Mouse (Mus musculus) kidney, adult 2 months (tissue): ENCODE measurements around the gene Ccn5. TPM values are rescaled to one million over a fixed set of nuclear protein-coding genes. Genes with fewer than 3 reads are reported as not detected.

ENCODE experiments used
- DNase-seq: peaks from one replicate; pipeline ENCODE4 v3.0.0; 2021
- H3K27ac ChIP-seq: fragments of 200-500 bp; 2 replicates; pipeline ENCODE4 v1.5.1; 2012; ENCODE audit warnings: low read depth, low read length, control low read depth, inconsistent platforms; ENCODE audit not compliant: insufficient read depth
- H3K27me3 ChIP-seq: fragments of 200-500 bp; replicated peaks from 2 replicates; pipeline ENCODE4 v1.6.1; 2012; ENCODE audit warnings: mild to moderate bottlenecking, moderate library complexity, low read length, inconsistent platforms; ENCODE audit not compliant: control insufficient read depth, insufficient read depth
- H3K36me3 ChIP-seq: fragments of 200-500 bp; 2 replicates; pipeline ENCODE4 v1.6.1; 2012; ENCODE audit warnings: mild to moderate bottlenecking, moderate library complexity, low read length, inconsistent platforms; ENCODE audit not compliant: control insufficient read depth, insufficient read depth
- H3K4me1 ChIP-seq: fragments of 200-500 bp; 2 replicates; pipeline ENCODE4 v1.6.1; 2011; ENCODE audit warnings: low read length; ENCODE audit not compliant: control insufficient read depth, insufficient read depth
- H3K4me3 ChIP-seq: fragments of 200-500 bp; 2 replicates; pipeline ENCODE4 v1.5.1; 2011; ENCODE audit warnings: mild to moderate bottlenecking, low read depth, low read length, control low read depth; ENCODE audit not compliant: insufficient read depth
- CTCF ChIP-seq: fragments of 200-500 bp; conservative IDR thresholded peaks from 2 replicates; pipeline ENCODE4 v1.5.1; 2011; ENCODE audit warnings: low read depth, mild to moderate bottlenecking, control low read depth, low read length, moderate library complexity, mixed read lengths; ENCODE audit not compliant: insufficient read depth, insufficient read length
- POLR2A ChIP-seq: fragments of 200-500 bp; IDR thresholded peaks from one replicate; pipeline ENCODE4 v1.6.1; 2011; ENCODE audit warnings: low read depth, low read length, control low read depth
- WGBS: fragments of 180-500 bp; shearing (Covaris S2); methylation state at CpG from one replicate; pipeline ENCODE4 v1.1.7; 2018; 5-methylcytosine and 5-hydroxymethylcytosine counted together
- polyA plus RNA-seq: library from polyadenylated mRNA; depleted of rRNA; stranded (reverse); fragments of >200 nt; gene quantifications from 2 replicates; pipeline ENCODE4 v1.2.3, GENCODE M21; 2012; rRNA removed

The Ccn5 gene
- polyA plus RNA-seq, 1 experiment, result 0.41 TPM

DNA sequence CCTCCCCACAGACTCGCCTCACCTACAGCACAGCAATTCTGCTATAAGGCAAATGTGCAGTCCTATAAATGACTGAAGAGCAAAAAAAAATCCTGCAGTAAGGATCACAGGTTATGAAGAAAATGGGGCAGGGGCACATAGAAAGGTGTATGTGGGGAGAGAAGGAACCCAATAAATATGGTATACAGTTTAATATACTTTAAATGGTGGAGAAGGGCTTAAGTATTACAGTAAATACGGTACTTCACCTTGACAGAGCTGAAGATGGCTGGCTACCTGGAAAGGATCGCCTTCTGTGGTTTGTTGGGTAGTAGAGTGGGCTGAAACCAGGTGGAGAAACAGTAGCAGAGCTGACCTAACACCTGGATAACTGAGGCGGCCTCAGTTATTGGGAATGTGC, 50.6 kb downstream of the Ccn5 start:
- no peaks in the 10 kb centered on the region for H3K27me3 ChIP-seq
- no peak overlapping the region for H3K4me3 ChIP-seq
- H3K36me3 ChIP-seq, result no peaks in the 10 kb centered on the region
- no peaks in the 10 kb centered on the region for H3K4me1 ChIP-seq
- no peak for TF ChIP-seq POLR2A
- TF ChIP-seq CTCF, result no peak
- 91% methylated on average over 4 of the region's 4 CpGs for WGBS
- no peak for DNase-seq
- no peak overlapping the region for H3K27ac ChIP-seq

GRCm38 (mm10) chr2:163871906-163872305, 51.2 kb downstream of the Ccn5 start:
- 35% methylated on average over 3 of the region's 3 CpGs for WGBS
- no peaks in the 10 kb centered on the region for H3K4me1 ChIP-seq
- TF ChIP-seq POLR2A (no peak), CTCF (no peak)
- no peaks in the 10 kb centered on the region for H3K36me3 ChIP-seq
- no peak for DNase-seq
- H3K27ac ChIP-seq, result no peak overlapping the region
- no peaks in the 10 kb centered on the region for H3K27me3 ChIP-seq
- H3K4me3 ChIP-seq, result no peak overlapping the region

DNA sequence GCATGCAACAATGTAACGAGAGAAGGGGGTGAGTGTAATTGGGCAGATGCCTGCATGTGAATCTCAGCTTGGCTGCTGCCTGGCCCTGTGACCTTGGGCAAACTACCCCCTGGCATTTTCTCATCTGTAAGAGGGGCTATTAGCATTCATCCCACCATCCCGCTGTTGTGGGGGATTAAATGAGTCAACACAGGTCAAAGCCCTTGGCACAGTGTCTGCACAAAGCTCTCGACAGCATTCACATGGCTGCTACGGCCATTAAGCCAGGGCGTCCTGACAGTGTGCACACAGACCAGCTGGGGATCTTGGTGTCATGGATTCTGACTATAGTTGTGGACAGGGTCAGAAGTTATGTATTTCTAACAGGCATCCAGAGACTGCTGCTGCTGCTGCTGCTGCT, 54.2 kb downstream of the Ccn5 start:
- TF ChIP-seq POLR2A, result no peak
- TF ChIP-seq CTCF, result no peak
- no peak for DNase-seq
- no peak overlapping the region for H3K4me3 ChIP-seq
- no peak overlapping the region for H3K27ac ChIP-seq
- no peaks in the 10 kb centered on the region for H3K4me1 ChIP-seq
- 44% methylated on average over 5 of the region's 5 CpGs for WGBS
- no peaks in the 10 kb centered on the region for H3K27me3 ChIP-seq
- H3K36me3 ChIP-seq, result no peaks in the 10 kb centered on the region

DNA sequence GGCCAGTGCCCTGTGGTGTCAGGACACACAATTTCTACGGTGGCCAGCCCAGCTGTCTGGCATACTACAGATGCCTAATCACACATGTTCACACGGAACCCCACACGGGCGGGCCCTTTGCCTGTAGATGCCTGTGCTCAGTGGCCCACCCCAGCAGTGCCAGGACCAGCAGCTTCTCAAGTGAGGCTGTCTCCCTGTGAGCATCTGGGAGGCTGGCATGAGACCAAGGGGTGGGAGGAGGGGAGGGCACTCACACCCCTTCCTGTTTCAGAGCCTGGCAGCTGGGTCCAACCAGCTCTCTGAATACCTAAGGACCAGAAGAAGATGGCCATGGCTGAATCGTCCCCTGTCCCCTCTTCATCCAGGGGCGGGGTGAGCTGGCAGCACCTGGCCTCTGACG, 54.8 kb downstream of the Ccn5 start:
- Histone ChIP-seq H3K36me3 (no peaks in the 10 kb centered on the region), H3K27me3 (no peaks in the 10 kb centered on the region), H3K4me3 (no peak overlapping the region), H3K27ac (no peak overlapping the region), H3K4me1 (no peaks in the 10 kb centered on the region)
- no peak for DNase-seq
- TF ChIP-seq POLR2A, result no peak
- no peak for TF ChIP-seq CTCF
- whole genome bisulfite sequencing, result 55% methylated on average over 7 of the region's 7 CpGs

DNA sequence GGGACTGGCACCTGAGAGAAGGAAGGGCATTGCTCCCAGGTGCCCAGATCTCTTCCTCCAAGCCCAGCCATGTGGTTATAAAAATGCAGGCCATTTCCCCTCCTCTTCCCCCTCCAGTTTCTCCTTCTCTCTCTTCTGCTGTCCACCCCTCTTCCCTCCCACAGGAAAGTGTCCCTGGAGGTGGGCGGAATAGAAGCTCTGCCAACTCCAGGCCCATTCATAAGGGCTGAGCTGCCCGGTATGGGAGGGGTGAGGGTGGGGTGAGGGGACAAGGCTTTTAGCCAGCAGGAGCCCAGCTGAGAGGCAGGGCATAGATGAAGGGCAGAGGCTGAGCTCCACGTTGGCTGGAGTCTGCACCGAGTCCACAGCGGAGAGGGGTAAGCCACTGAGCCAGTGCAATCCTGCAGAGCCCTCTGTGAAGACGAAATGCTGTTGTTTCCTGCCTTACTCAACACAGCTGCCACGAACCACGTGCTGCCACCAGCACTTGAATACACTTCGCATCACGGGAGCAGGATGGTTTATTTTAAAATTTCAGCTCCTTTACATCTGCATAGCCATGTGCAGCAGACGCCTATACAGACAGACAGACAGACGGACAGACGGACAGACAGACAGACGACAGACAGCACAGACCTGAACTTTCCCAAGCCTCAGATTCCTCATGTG, 56.3 kb downstream of the Ccn5 start:
- TF ChIP-seq CTCF, result no peak
- DNase-seq, result no peak

GRCm38 (mm10) chr2:163880891-163881290, 60.2 kb downstream of the Ccn5 start:
- Histone ChIP-seq H3K36me3 (no peaks in the 10 kb centered on the region), H3K27me3 (no peaks in the 10 kb centered on the region), H3K27ac (no peak overlapping the region), H3K4me1 (no peaks in the 10 kb centered on the region), H3K4me3 (no peak overlapping the region)
- 72% methylated on average over 6 of the region's 6 CpGs for WGBS
- DNase-seq, result peak; percentile 42
- TF ChIP-seq CTCF (no peak), POLR2A (no peak)

More for the DNA sequence above, 56.3 kb downstream of the Ccn5 start:
- WGBS, result 76% methylated on average over 14 of the region's 14 CpGs
- H3K4me3 ChIP-seq, result no peak overlapping the region
- no peaks in the 10 kb centered on the region for H3K27me3 ChIP-seq
- H3K4me1 ChIP-seq, result no peaks in the 10 kb centered on the region
- H3K27ac ChIP-seq, result no peak overlapping the region
- H3K36me3 ChIP-seq, result no peaks in the 10 kb centered on the region

Other genes starting within 250 kb of the Ccn5 start
- gene Ttpal, start 218.5 kb upstream of the Ccn5 start, polyA plus RNA-seq, result 11.3 and 12.0 TPM in 2 replicates
- 340 and 357 TPM in 2 replicates for gene Serinc3, start 175.7 kb upstream of the Ccn5 start, polyA plus RNA-seq
- gene Pkig, start 162.5 kb upstream of the Ccn5 start, polyA plus RNA-seq, result 100 and 107 TPM in 2 replicates
- 1.8 and 2.4 TPM in 2 replicates for gene Ada, start 70.6 kb upstream of the Ccn5 start, polyA plus RNA-seq
- not detected in 2 replicates for gene Kcnk15, start 32.8 kb downstream of the Ccn5 start, polyA plus RNA-seq
- 0.08 and 0.22 TPM in 2 replicates for gene Rims4, start 97.8 kb downstream of the Ccn5 start, polyA plus RNA-seq
- 46.7 and 63.9 TPM in 2 replicates for gene Ywhab, start 174.1 kb downstream of the Ccn5 start, polyA plus RNA-seq
- 3.2 and 3.7 TPM in 2 replicates for gene Pabpc1l, start 204.6 kb downstream of the Ccn5 start, polyA plus RNA-seq
- gene Stk4, start 249.5 kb downstream of the Ccn5 start, polyA plus RNA-seq, result 10.4 and 13.0 TPM in 2 replicates